Mouse (Mus musculus): ENCODE measurements around the gene Selenom. TPM values are rescaled to one million over a fixed set of nuclear protein-coding genes. Genes with fewer than 3 reads are reported as not detected.

Gene Selenom
- polyA plus RNA-seq, 1 experiment from 2014 or later, result 52.0 TPM

DNA sequence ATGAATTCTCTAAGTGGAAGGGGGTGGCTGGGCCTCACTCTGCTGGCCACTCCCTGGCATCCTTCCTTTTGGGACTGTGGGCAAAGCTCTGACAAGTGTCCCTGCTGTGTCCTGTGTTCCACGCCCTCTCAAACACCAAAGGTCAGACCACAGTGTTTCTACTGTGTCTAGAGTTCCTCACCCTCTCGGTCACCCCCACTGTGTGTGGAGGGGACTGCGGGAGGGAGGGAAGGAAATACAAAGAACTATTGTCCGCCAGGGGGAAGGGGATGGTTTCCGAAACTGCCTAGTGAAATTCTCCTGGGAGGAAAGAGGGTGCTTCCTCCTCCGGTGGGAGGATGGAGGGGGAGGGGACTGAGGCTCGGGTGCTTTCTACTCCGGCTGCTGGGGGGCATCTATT is 20.5 kb downstream of the Selenom start:
- Histone ChIP-seq H3K9ac (replicated peaks; ENCODE audit: low read depth, low read length) (0 out of 2 replicates have a peak overlapping the region, but pooled peaks have one; percentile 27), H3K4me2 (ENCODE audit: low read length) (peak overlapping the region; percentile 93), H3K27me3 (replicated peaks; ENCODE audit: control insufficient read depth, insufficient read depth, low read length) (no peaks in the 10 kb centered on the region), H3K27ac (ENCODE audit: low read length) (no peak overlapping the region), H3K9me3 (ENCODE audit: control insufficient read depth, low read length) (no peaks in the 10 kb centered on the region), H3K36me3 (ENCODE audit: control insufficient read depth, insufficient read depth) (no peaks in the 10 kb centered on the region), H3K4me1 (replicated peaks; ENCODE audit: control insufficient read depth, insufficient read depth, low read length) (peaks cover 21% of the 10 kb centered on the region), H3K4me3 (replicated peaks; ENCODE audit: low read length) (peak overlapping the region; percentile 65; the same call in 1 of the 2 replicates)
- WGBS, result 6% methylated on average over 8 of the region's 8 CpGs
- ATAC-seq, result no peak

DNA sequence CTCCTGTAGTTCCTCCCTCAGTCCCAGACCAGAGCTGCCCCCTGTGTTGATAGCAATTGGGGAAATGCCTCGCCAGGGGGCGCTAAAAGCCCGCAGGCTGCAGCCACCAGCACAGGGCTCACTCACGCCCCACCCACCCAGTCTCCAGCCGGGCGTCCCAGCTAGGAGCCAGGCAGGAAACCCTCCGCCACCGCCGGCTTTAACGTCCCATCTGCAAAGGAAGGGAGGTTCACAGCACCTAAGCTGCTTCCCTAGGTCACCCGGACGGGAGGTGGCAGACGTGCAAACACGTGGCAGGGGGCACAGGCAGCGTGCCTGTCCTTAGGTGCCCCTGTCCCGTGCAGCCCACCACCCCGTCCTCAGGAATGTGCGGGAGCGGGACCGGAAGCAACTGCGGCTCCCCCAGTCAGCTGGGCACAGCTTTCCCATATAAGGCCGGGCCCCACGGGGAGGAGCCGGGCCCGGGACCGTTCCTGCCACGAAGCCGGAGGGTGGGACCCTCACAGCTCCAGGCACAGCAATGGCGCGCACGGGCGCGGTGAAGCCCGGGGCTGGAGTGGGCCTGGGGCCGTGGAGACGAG is 21.0 kb downstream of the Selenom start:
- H3K4me3 ChIP-seq (replicated peaks; ENCODE audit: low read length), result peak overlapping the region; percentile 65
- peaks cover 21% of the 10 kb centered on the region for H3K4me1 ChIP-seq (replicated peaks; ENCODE audit: control insufficient read depth, insufficient read depth, low read length)
- under 1% methylated on average over 36 of the region's 36 CpGs for WGBS
- no peaks in the 10 kb centered on the region for H3K27me3 ChIP-seq (replicated peaks; ENCODE audit: control insufficient read depth, insufficient read depth, low read length)
- peak overlapping the region; percentile 77 for H3K9ac ChIP-seq (replicated peaks; ENCODE audit: low read depth, low read length)
- H3K27ac ChIP-seq (ENCODE audit: low read length), result peak overlapping the region; percentile 70
- H3K4me2 ChIP-seq (ENCODE audit: low read length), result peak overlapping the region; percentile 93
- ATAC-seq, result peak; percentile 85
- no peaks in the 10 kb centered on the region for H3K9me3 ChIP-seq (ENCODE audit: control insufficient read depth, low read length)
- H3K36me3 ChIP-seq (ENCODE audit: control insufficient read depth, insufficient read depth), result no peaks in the 10 kb centered on the region

DNA sequence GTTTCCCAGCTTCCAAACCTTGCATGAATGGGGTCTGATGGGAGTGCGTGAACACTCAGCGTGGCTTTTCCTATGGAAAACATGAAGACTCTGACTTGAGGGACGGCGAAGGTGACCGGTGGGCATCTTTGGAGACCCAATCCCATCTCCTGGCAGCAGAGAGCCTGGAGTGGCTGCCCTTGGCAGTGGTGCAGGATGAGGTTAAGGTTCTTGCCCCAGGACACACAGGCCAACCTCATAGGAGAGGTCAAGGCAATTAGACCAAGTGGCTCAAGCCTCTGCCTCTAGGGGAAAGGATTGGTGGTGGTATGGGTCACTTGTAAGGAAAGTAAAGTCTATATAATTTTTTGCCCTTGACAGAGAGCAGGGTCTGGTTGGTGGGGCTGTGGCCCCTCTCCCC is 21.6 kb downstream of the Selenom start:
- ATAC-seq, result no peak
- Histone ChIP-seq H3K4me1 (replicated peaks; ENCODE audit: control insufficient read depth, insufficient read depth, low read length) (peaks cover 21% of the 10 kb centered on the region), H3K9ac (replicated peaks; ENCODE audit: low read depth, low read length) (peak overlapping the region; percentile 77), H3K9me3 (ENCODE audit: control insufficient read depth, low read length) (no peaks in the 10 kb centered on the region), H3K36me3 (ENCODE audit: control insufficient read depth, insufficient read depth) (no peaks in the 10 kb centered on the region), H3K27ac (ENCODE audit: low read length) (peak overlapping the region; percentile 70), H3K27me3 (replicated peaks; ENCODE audit: control insufficient read depth, insufficient read depth, low read length) (no peaks in the 10 kb centered on the region), H3K4me3 (replicated peaks; ENCODE audit: low read length) (peak overlapping the region; percentile 65), H3K4me2 (ENCODE audit: low read length) (peak overlapping the region; percentile 93)
- 55% methylated on average over 5 of the region's 5 CpGs for whole genome bisulfite sequencing

DNA sequence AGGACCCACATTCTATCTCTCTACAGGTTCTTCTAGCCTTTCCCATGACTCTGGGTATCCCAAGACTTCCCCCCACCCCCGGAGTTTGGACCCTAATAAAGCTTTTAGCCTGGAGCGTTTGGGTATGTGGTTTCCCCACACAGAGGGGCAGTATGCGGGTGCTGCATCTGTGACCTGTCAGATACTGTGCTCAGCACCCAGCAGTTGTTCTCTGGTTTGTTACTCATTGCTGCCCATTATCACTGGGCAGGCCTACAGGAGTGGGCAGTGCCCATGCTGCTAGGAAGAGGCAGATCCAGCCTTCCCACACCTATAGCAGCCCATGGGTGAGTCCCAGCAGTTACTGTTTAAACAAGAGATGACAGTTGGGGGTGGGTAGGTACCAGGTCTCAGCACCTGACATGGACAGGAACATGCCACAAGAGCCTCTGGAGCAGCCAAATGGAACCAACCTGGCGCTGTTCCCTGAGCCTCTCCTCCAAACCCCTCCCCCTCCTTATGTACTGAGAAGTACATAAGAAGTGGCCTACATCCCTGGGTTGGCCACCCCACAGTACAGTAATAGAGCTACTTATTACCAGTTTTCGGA is 22.4 kb downstream of the Selenom start:
- H3K27me3 ChIP-seq (replicated peaks; ENCODE audit: control insufficient read depth, insufficient read depth, low read length), result no peaks in the 10 kb centered on the region
- WGBS, result 92% methylated on average over 5 of the region's 5 CpGs
- H3K9ac ChIP-seq (replicated peaks; ENCODE audit: low read depth, low read length), result no peak overlapping the region
- no peak for ATAC-seq
- no peak overlapping the region for H3K4me2 ChIP-seq (ENCODE audit: low read length)
- H3K27ac ChIP-seq (ENCODE audit: low read length), result no peak overlapping the region
- no peaks in the 10 kb centered on the region for H3K36me3 ChIP-seq (ENCODE audit: control insufficient read depth, insufficient read depth)
- no peaks in the 10 kb centered on the region for H3K9me3 ChIP-seq (ENCODE audit: control insufficient read depth, low read length)
- H3K4me1 ChIP-seq (replicated peaks; ENCODE audit: control insufficient read depth, insufficient read depth, low read length), result peaks cover 21% of the 10 kb centered on the region
- H3K4me3 ChIP-seq (replicated peaks; ENCODE audit: low read length), result no peak overlapping the region

DNA sequence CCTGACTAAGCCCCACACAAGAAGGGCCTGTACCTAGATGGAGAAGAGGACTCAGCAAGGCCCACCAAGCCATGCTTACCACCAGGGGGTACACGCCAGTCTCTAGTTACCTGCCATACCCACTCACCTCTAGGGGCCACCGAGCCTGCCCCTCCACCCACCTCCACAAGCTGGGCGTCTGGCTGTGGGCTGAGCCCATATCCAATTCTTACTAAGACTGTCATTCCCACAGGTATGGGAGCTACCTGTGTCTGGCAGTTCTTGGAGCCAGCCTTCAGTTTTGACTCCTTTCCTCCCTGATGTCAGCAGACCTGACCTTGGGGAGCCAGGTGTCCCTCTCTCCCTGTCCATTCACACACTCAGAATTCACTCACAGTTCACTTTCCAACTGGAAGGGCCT is 23.2 kb downstream of the Selenom start:
- WGBS, result 92% methylated on average over 3 of the region's 3 CpGs
- no peak overlapping the region for H3K27ac ChIP-seq (ENCODE audit: low read length)
- peaks cover 21% of the 10 kb centered on the region for H3K4me1 ChIP-seq (replicated peaks; ENCODE audit: control insufficient read depth, insufficient read depth, low read length)
- H3K9me3 ChIP-seq (ENCODE audit: control insufficient read depth, low read length), result no peaks in the 10 kb centered on the region
- H3K4me2 ChIP-seq (ENCODE audit: low read length), result peak overlapping the region; percentile 80; the same call in 1 of the 2 replicates
- H3K9ac ChIP-seq (replicated peaks; ENCODE audit: low read depth, low read length), result no peak overlapping the region
- no peaks in the 10 kb centered on the region for H3K36me3 ChIP-seq (ENCODE audit: control insufficient read depth, insufficient read depth)
- ATAC-seq, result no peak
- no peak overlapping the region for H3K4me3 ChIP-seq (replicated peaks; ENCODE audit: low read length)
- H3K27me3 ChIP-seq (replicated peaks; ENCODE audit: control insufficient read depth, insufficient read depth, low read length), result no peaks in the 10 kb centered on the region

DNA sequence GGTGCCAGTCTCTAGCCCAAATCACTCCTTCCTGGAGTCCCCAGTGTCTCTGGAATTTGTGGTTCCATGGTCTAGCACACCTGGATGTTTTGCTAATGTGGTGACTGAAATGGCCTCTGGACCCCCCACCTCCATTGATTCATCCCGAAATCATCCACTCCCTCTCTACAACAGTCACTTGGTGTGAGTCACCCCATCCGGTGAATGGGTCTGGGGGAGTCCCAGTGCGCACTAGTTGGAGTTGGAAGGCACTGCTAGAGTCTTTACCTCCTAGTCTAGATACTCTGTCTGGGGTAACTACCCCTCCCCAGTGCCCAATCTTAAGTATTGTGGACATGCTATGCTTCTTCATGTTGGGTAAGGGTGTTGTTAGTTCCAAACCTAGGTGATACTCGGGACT is 23.9 kb downstream of the Selenom start:
- no peaks in the 10 kb centered on the region for H3K9me3 ChIP-seq (ENCODE audit: control insufficient read depth, low read length)
- peak overlapping the region; percentile 67 for H3K4me3 ChIP-seq (replicated peaks; ENCODE audit: low read length)
- no peak for ATAC-seq
- H3K9ac ChIP-seq (replicated peaks; ENCODE audit: low read depth, low read length), result peak overlapping the region; percentile 66
- H3K4me1 ChIP-seq (replicated peaks; ENCODE audit: control insufficient read depth, insufficient read depth, low read length), result peaks cover 21% of the 10 kb centered on the region
- H3K27me3 ChIP-seq (replicated peaks; ENCODE audit: control insufficient read depth, insufficient read depth, low read length), result no peaks in the 10 kb centered on the region
- H3K36me3 ChIP-seq (ENCODE audit: control insufficient read depth, insufficient read depth), result no peaks in the 10 kb centered on the region
- WGBS, result 69% methylated on average over 4 of the region's 4 CpGs
- no peak overlapping the region for H3K27ac ChIP-seq (ENCODE audit: low read length)
- H3K4me2 ChIP-seq (ENCODE audit: low read length), result peak overlapping the region; percentile 80

DNA sequence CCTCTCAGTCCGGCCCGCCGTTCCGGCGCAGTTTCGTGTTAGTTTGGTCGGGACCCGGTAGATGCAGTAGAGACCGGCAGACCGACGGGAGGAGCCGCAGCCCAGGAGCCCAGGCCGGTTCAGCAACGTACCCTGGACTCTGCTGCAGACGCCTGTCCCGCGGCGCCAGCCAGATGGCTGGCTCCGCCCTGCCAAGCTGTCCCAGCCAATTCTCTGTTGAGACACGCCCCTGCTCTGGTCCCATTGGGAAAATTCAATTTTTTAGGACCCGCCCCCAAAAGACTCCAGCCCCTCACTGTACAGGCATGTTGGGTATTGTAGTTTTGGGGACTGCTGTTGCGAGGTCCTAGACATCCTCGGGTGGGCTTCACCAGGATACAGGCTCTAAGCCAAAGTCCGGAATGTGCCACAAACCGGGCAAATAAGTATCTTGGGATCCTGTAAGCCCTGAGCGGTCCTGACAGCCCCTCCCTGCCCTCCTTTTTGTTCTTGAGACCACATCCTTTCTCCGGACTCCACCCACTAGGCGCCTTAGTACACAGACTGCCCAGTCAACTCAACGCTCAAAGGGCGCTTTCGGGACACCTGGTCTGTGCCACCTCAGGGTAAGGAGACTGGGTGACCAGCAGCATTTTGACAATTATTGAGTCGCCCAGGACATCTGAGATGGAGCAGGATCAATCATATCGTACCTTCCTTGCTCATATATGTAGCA is 24.8 kb downstream of the Selenom start:
- peak; percentile 96 for ATAC-seq
- Histone ChIP-seq H3K27me3 (replicated peaks; ENCODE audit: control insufficient read depth, insufficient read depth, low read length) (no peaks in the 10 kb centered on the region), H3K4me1 (replicated peaks; ENCODE audit: control insufficient read depth, insufficient read depth, low read length) (peaks cover 21% of the 10 kb centered on the region), H3K9me3 (ENCODE audit: control insufficient read depth, low read length) (no peaks in the 10 kb centered on the region), H3K36me3 (ENCODE audit: control insufficient read depth, insufficient read depth) (no peaks in the 10 kb centered on the region), H3K4me2 (ENCODE audit: low read length) (peak overlapping the region; percentile 80), H3K4me3 (replicated peaks; ENCODE audit: low read length) (peak overlapping the region; percentile 67), H3K27ac (ENCODE audit: low read length) (0 out of 2 replicates have a peak overlapping the region, but pooled peaks have one; percentile 35), H3K9ac (replicated peaks; ENCODE audit: low read depth, low read length) (peak overlapping the region; percentile 66)
- 4% methylated on average over 33 of the region's 33 CpGs for WGBS

DNA sequence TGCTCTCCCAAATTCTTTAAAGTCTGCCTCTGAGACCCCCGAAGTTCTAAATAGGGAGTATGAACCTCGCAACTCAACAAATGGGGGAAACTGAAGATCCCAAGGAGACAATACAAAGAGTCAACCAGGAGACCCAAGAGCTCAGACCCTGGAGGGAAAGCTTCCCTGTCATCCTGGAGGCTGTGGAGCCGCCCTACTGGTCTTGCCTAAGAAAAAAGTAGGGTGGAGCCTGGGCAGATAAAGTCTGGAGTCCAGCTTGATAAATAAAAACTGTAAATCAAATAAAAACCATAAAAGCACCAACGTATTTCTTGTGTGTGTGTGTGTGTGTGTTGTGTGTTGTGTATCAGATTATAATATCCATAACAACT is 25.3 kb downstream of the Selenom start:
- WGBS, result 81% methylated on average over 4 of the region's 4 CpGs
- Histone ChIP-seq H3K9ac (replicated peaks; ENCODE audit: low read depth, low read length) (peak overlapping the region; percentile 58; the same call in 1 of the 2 replicates), H3K4me3 (replicated peaks; ENCODE audit: low read length) (peak overlapping the region; percentile 67), H3K9me3 (ENCODE audit: control insufficient read depth, low read length) (0 out of 2 replicates have a peak, but pooled peaks cover 3% of the 10 kb centered on the region), H3K4me2 (ENCODE audit: low read length) (peak overlapping the region; percentile 80), H3K4me1 (replicated peaks; ENCODE audit: control insufficient read depth, insufficient read depth, low read length) (peaks cover 20% of the 10 kb centered on the region), H3K36me3 (ENCODE audit: control insufficient read depth, insufficient read depth) (no peaks in the 10 kb centered on the region), H3K27me3 (replicated peaks; ENCODE audit: control insufficient read depth, insufficient read depth, low read length) (no peaks in the 10 kb centered on the region), H3K27ac (ENCODE audit: low read length) (no peak overlapping the region)
- ATAC-seq, result no peak

DNA sequence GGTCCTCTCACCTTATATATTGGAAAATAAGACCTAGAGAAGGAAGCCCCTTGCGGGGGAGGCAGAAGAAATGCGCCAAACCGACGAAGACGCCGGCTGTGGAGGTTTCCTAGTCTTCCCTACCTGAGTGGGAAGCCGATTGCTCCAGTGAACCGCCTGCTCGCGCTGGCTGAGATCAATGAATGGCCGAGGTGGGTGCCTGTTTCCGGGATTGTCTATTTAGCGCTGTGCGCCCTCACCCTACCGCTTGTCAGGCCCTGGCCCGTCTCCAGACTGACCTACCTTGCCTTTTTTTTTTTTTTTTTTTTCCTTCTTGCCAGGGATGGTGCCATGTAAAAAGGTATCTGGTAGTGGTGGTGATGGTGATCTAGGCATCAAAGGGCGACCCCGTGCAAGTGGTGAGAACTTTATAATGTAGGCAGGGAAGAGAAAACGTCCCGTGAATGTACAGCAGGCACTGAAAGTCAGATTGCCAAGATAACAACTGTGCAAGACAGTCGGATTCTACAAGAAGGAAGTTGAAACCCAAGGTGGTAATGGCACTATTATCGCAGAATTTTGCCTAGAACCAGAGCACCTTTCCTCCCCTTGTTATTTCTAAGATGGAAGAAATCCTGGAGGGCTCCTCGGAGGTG is 26.1 kb downstream of the Selenom start, which contains the start of gene Smtn:
TSS of gene Smtn (minus strand) at position 162 of the 635 bp plus-strand sequence.
- peak within 1 kb of the TSS; percentile 58 for H3K9ac ChIP-seq (replicated peaks; ENCODE audit: low read depth, low read length)
- no peak for ATAC-seq
- H3K36me3 ChIP-seq (ENCODE audit: control insufficient read depth, insufficient read depth), result no peaks in the 10 kb centered on the region
- H3K9me3 ChIP-seq (ENCODE audit: control insufficient read depth, low read length), result 0 out of 2 replicates have a peak, but pooled peaks cover 3% of the 10 kb centered on the region
- no peak within 1 kb of the TSS for H3K27ac ChIP-seq (ENCODE audit: low read length)
- H3K4me2 ChIP-seq (ENCODE audit: low read length), result peak within 1 kb of the TSS; percentile 80
- H3K27me3 ChIP-seq (replicated peaks; ENCODE audit: control insufficient read depth, insufficient read depth, low read length), result no peaks in the 10 kb centered on the region
- 91% methylated on average over 23 of the region's 23 CpGs for WGBS
- peak within 1 kb of the TSS; percentile 67 for H3K4me3 ChIP-seq (replicated peaks; ENCODE audit: low read length)
- peaks cover 16% of the 10 kb centered on the region for H3K4me1 ChIP-seq (replicated peaks; ENCODE audit: control insufficient read depth, insufficient read depth, low read length)

Data from forebrain, embryonic 16.5 days (tissue).